Mouse (Mus musculus): ENCODE measurements around the gene Rraga.
"Not testable (repeated sequence)": the region's sequence is repeated elsewhere in the genome, so short reads cannot be mapped to it uniquely, and the experiment has no call there.

Rraga gene

GRCm38 (mm10) chr4:86588236-86588635 lies 12.8 kb downstream of the Rraga start:
- DNase-seq (ENCODE audit: low read depth, low spot score) = no peak

- no peak for DNase-seq (ENCODE audit: low read depth, low spot score)
These were observed 15.8 kb downstream of the Rraga start for GRCm38 (mm10) chr4:86591304-86591703.

GRCm38 (mm10) chr4:86611524-86612288 lies 36.2 kb downstream of the Rraga start, which contains the start of gene Haus6:
Gene Haus6 (minus strand): TSS chr4:86612055.
- peak; percentile 93 for DNase-seq (ENCODE audit: low read depth, low spot score)

GRCm38 (mm10) chr4:86612289-86612620 lies 36.8 kb downstream of the Rraga start:
- DNase-seq (ENCODE audit: low read depth, low spot score) = no peak

GRCm38 (mm10) chr4:86620506-86620905 lies 45.0 kb downstream of the Rraga start:
- no peak for DNase-seq (ENCODE audit: low read depth, low spot score)

GRCm38 (mm10) chr4:86622116-86622515 lies 46.6 kb downstream of the Rraga start:
- DNase-seq (ENCODE audit: low read depth, low spot score) = no peak

GRCm38 (mm10) chr4:86622532-86622931 lies 47.1 kb downstream of the Rraga start:
- not testable (repeated sequence) for DNase-seq (ENCODE audit: low read depth, low spot score)

GRCm38 (mm10) chr4:86625463-86625862 lies 50.0 kb downstream of the Rraga start:
- DNase-seq (ENCODE audit: low read depth, low spot score) = no peak

- DNase-seq (ENCODE audit: low read depth, low spot score) = not testable (repeated sequence)
These were observed 51.0 kb downstream of the Rraga start for GRCm38 (mm10) chr4:86626496-86626895.
